In genomic region chr3:114031351-114032213, GRCm38 (mm10) we compare ENCODE assay signal across 8 mouse cellular contexts. TPM values are rescaled to one million over a fixed set of nuclear protein-coding genes. Genes with fewer than 3 reads are reported as not detected.
DNase-seq lines count a peak whose midpoint lies in the region; ATAC-seq and TF ChIP-seq lines count a peak whose summit lies in the region.

No protein-coding gene starts in this region.

- peak overlapping the region; percentile 72 for H3K4me3 ChIP-seq in lung, embryonic 15.5 days
- H3K4me3 ChIP-seq in forebrain, embryonic 16.5 days (replicated peaks; ENCODE audit: low read length) = peak overlapping the region; percentile 67
- peak overlapping the region; percentile 56 for H3K4me3 ChIP-seq in limb, embryonic 12.5 days (replicated peaks)
- peak overlapping the region; percentile 51 for H3K4me3 ChIP-seq in olfactory bulb, adult 2 months (ENCODE audit: insufficient read depth, low read depth, low read length)

- peak; percentile 2 to 7 for DNase-seq in cerebellum, adult 18-20 months
- DNase-seq in cerebellum, adult 9-10 months = no peak
- DNase-seq in lung, adult 18-20 months = no peak
- DNase-seq in B cell, adult 2 months = no peak

- WGBS in lung, embryonic 15.5 days = 2% methylated on average over 21 of the region's 21 CpGs
- WGBS in forebrain, embryonic 16.5 days = under 1% methylated on average over 21 of the region's 21 CpGs
- under 1% methylated on average over 21 of the region's 21 CpGs for WGBS in limb, embryonic 12.5 days
- WGBS in olfactory bulb, adult 2 months = under 1% methylated on average over 21 of the region's 21 CpGs

- H3K27ac ChIP-seq in lung, embryonic 15.5 days = no peak overlapping the region
- H3K27ac ChIP-seq in forebrain, embryonic 16.5 days (ENCODE audit: low read length) = no peak overlapping the region
- peak overlapping the region; percentile 90 for H3K27ac ChIP-seq in limb, embryonic 12.5 days
- H3K27ac ChIP-seq in olfactory bulb, adult 2 months (ENCODE audit: insufficient read depth, low read depth, low read length) = no peak overlapping the region

- peak; percentile 49; the same call in 1 of the 2 replicates for ATAC-seq in lung, embryonic 15.5 days (ENCODE audit: borderline replicate concordance, extremely low read depth, low FRiP score, low TSS enrichment)
- peak; percentile 27 for ATAC-seq in forebrain, embryonic 16.5 days
- peak; percentile 49; the same call in 1 of the 2 replicates for ATAC-seq in limb, embryonic 12.5 days (ENCODE audit: insufficient number of reproducible peaks, insufficient read depth, low FRiP score, low TSS enrichment, low read depth)

- H3K36me3 ChIP-seq in lung, embryonic 15.5 days = no peaks in the 10 kb centered on the region
- no peaks in the 10 kb centered on the region for H3K36me3 ChIP-seq in forebrain, embryonic 16.5 days (ENCODE audit: control insufficient read depth, insufficient read depth)
- no peaks in the 10 kb centered on the region for H3K36me3 ChIP-seq in limb, embryonic 12.5 days

- H3K4me1 ChIP-seq in lung, embryonic 15.5 days = 0 out of 2 replicates have a peak, but pooled peaks cover 15% of the 10 kb centered on the region
- no peaks in the 10 kb centered on the region; the same call in none of the 2 replicates for H3K4me1 ChIP-seq in forebrain, embryonic 16.5 days (replicated peaks; ENCODE audit: control insufficient read depth, insufficient read depth, low read length)
- peaks cover 15% of the 10 kb centered on the region for H3K4me1 ChIP-seq in limb, embryonic 12.5 days (replicated peaks)
- peaks cover 12% of the 10 kb centered on the region for H3K4me1 ChIP-seq in olfactory bulb, adult 2 months (ENCODE audit: control insufficient read depth, insufficient read depth, low read length)

- TF ChIP-seq POLR2A in olfactory bulb, adult 2 months (IDR thresholded peaks at IDR 0.05; ENCODE audit: insufficient read depth, low read depth, low read length) = no peak

- no peaks in the 10 kb centered on the region for H3K9me3 ChIP-seq in lung, embryonic 15.5 days
- no peaks in the 10 kb centered on the region for H3K9me3 ChIP-seq in forebrain, embryonic 16.5 days (ENCODE audit: control insufficient read depth, low read length)
- H3K9me3 ChIP-seq in limb, embryonic 12.5 days = no peaks in the 10 kb centered on the region

- TF ChIP-seq CTCF in olfactory bulb, adult 2 months (IDR thresholded peaks at IDR 0.05; ENCODE audit: insufficient read depth, low read depth, low read length) = no peak

- peak overlapping the region; percentile 19 for H3K9ac ChIP-seq in lung, embryonic 15.5 days
- peak overlapping the region; percentile 63 for H3K9ac ChIP-seq in forebrain, embryonic 16.5 days (replicated peaks; ENCODE audit: low read depth, low read length)
- peak overlapping the region; percentile 67 for H3K9ac ChIP-seq in limb, embryonic 12.5 days (replicated peaks)

- H3K27me3 ChIP-seq in lung, embryonic 15.5 days = no peaks in the 10 kb centered on the region
- no peaks in the 10 kb centered on the region for H3K27me3 ChIP-seq in forebrain, embryonic 16.5 days (replicated peaks; ENCODE audit: control insufficient read depth, insufficient read depth, low read length)
- H3K27me3 ChIP-seq in limb, embryonic 12.5 days = no peaks in the 10 kb centered on the region

- H3K4me2 ChIP-seq in lung, embryonic 15.5 days = peak overlapping the region; percentile 83
- H3K4me2 ChIP-seq in forebrain, embryonic 16.5 days (ENCODE audit: low read length) = peak overlapping the region; percentile 99
- peak overlapping the region; percentile 76 for H3K4me2 ChIP-seq in limb, embryonic 12.5 days

RNA-seq across cellular contexts. Expression of gene Col11a1, which starts 1.2 kb away (rescaled TPM):
- polyA plus RNA-seq in lung, embryonic 15.5 days (2015; fragmentation: Nextera tagmentation; extraction: Ambion mirVana) = 9.4 and 10.4 TPM in 2 replicates
- polyA plus RNA-seq in forebrain, embryonic 16.5 days (2015; fragmentation: Nextera tagmentation; extraction: Ambion mirVana) = 8.8 and 14.0 TPM in 2 replicates
- polyA plus RNA-seq in limb, embryonic 12.5 days (2016; fragmentation: Nextera tagmentation; extraction: Ambion mirVana) = 43.6 and 58.2 TPM in 2 replicates
- not detected in 2 replicates for polyA plus RNA-seq in olfactory bulb, adult 2 months (2012; ENCODE audit: insufficient read depth, insufficient read length, low replicate concordance, missing spikeins)

Comparison
In these comparisons a context has a peak if more than half of its experiments do, and no peak if none do; other contexts are left out.
1. DNase-seq: peak in cerebellum, adult 18-20 months (2 of 2); none in cerebellum, adult 9-10 months (single experiment), lung, adult 18-20 months (0 of 2) and B cell, adult 2 months (0 of 2).
2. Peak in every context shown above with its lines, with median percentiles within 50 percentile points of each other: ATAC-seq, H3K4me2 ChIP-seq, H3K4me3 ChIP-seq and H3K9ac ChIP-seq.